ENCODE assay signal across 32 mouse cellular contexts in genomic region chr7:27662038-27662437, GRCm38 (mm10). TPM values are rescaled to one million over a fixed set of nuclear protein-coding genes. Genes with fewer than 3 reads are reported as not detected.
"Had no signal": no experiment of that assay in that cellular context is flagged by ENCODE, and none has a peak within 500 bp of the region (broad histone marks: within the 10 kb centered on the region; RNA-seq: fewer than 3 reads in every experiment).

No protein-coding gene starts in this region.

- H3K27me3 ChIP-seq: midbrain, embryonic 15.5 days had no signal

- H3K4me3 ChIP-seq: left cerebral cortex, adult 2 months; limb, embryonic 10.5 days; limb, embryonic 12.5 days; limb, embryonic 13.5 days; limb, embryonic 15.5 days; liver, embryonic 12.5 days; liver, embryonic 13.5 days; liver, embryonic 15.5 days; lung, embryonic 15.5 days; megakaryocyte, embryonic 14.5 days; midbrain, embryonic 10.5 days; midbrain, embryonic 12.5 days; midbrain, embryonic 13.5 days; midbrain, embryonic 15.5 days had no signal

- H3K36me3 ChIP-seq: liver, embryonic 12.5 days; liver, embryonic 13.5 days; liver, embryonic 15.5 days; lung, embryonic 15.5 days had no signal

- DNase-seq: left cerebral cortex, postnatal 4 days; liver; liver, embryonic 13.5 days; liver, postnatal 0 days; lung, adult 18-20 months; lung, adult 2 months; lung, embryonic 14.5 days; lung, postnatal 10 days; lung, postnatal 14 days; lung, postnatal 36 days; lung, postnatal 4 days; midbrain, embryonic 14.5 days had no signal

- H3K4me2 ChIP-seq: limb, embryonic 12.5 days; limb, embryonic 13.5 days; limb, embryonic 15.5 days; liver, embryonic 11.5 days; liver, embryonic 12.5 days; liver, embryonic 13.5 days; liver, embryonic 15.5 days; lung, embryonic 14.5 days; lung, embryonic 15.5 days; midbrain, embryonic 11.5 days; midbrain, embryonic 12.5 days; midbrain, embryonic 13.5 days; midbrain, embryonic 15.5 days had no signal

RNA-seq across cellular contexts. Expression of gene Ttc9b, which starts 8.3 kb away (rescaled TPM):
- polyA plus RNA-seq: liver, adult 2 months; liver, embryonic 11.5 days; liver, embryonic 12.5 days; liver, embryonic 14.5 days; liver, embryonic 16.5 days; liver, postnatal 0 days; lung, adult 2 months; lung, postnatal 0 days; macrophage had no signal
